Mouse (Mus musculus): ENCODE measurements at regions not wholly inside any gene's neighbourhood (a gene's known extent, or its start where the extent isn't known, plus 50 kb on each side); places are given as distances from the start of the nearest gene placed in this dataset.

DNA sequence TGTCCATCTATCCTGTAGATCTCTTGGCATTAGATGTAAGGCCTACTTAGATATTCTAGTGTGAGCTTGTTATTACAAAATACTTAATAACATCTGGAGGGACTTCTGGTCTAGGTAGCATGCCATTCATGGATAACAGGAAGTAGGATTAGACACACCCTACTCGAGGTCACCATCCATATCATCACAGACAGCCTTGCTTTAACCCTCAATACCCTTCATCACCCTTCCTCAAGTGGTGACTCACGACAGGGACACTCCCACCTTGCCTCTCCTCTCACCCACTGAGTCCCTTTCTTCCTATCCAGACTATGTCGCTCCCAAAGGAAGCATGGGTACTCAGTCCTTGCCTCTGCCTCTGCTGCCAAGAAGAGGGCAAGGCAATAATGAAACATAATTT, 134.5 kb downstream of the Kdr start:
- Histone ChIP-seq H3K9me3 (replicated peaks; ENCODE audit: insufficient read depth, low read length) (no peaks in the 10 kb centered on the region), H3K27me3 (ENCODE audit: control insufficient read depth in 1 of 2, insufficient read depth in 2 of 2, low read length in 2 of 2) (no peaks in the 10 kb centered on the region), H3K36me3 (ENCODE audit: control insufficient read depth in 1 of 2, insufficient read depth in 2 of 2, low read length in 2 of 2) (peaks cover 0 to 8% of the 10 kb centered on the region in 2 experiments; a peak in 2 of 4 replicates), H3K79me2 (ENCODE audit: control insufficient read depth, insufficient read depth, low read length, poor library complexity) (no peaks in the 10 kb centered on the region), H3K27ac (ENCODE audit: control insufficient read depth, low read depth, low read length) (no peak overlapping the region), H3K4me1 (ENCODE audit: control insufficient read depth in 1 of 2, insufficient read depth in 2 of 2, low read length in 2 of 2) (peaks cover 0 to 11% of the 10 kb centered on the region in 2 experiments; a peak in 2 of 4 replicates), H3K9ac (ENCODE audit: control insufficient read depth, low read depth, low read length, poor library complexity, severe bottlenecking) (no peak overlapping the region), H3K4me3 (ENCODE audit: control insufficient read depth in 1 of 2, insufficient read depth in 1 of 2, low read depth in 2 of 2, low read length in 2 of 2) (no peak overlapping the region)
- TF ChIP-seq UBTF (IDR thresholded peaks at IDR 0.05; ENCODE audit: borderline replicate concordance, insufficient read depth, low read depth, low read length): no peak
- TF ChIP-seq EP300 (IDR thresholded peaks at IDR 0.05; ENCODE audit: low read depth in 1 of 2, low read length in 2 of 2): peak; percentile 42 to 51; a peak in 3 of 4 replicates
- TF ChIP-seq POLR2AphosphoS5 (IDR thresholded peaks at IDR 0.05; ENCODE audit: borderline replicate concordance, low read depth, low read length): no peak
- TF ChIP-seq MAFK (IDR thresholded peaks at IDR 0.05; ENCODE audit: borderline replicate concordance, low read depth, low read length): no peak
- TF ChIP-seq TAL1 (IDR thresholded peaks at IDR 0.05; ENCODE audit: low read length): peak; percentile 61
- TF ChIP-seq MYC (IDR thresholded peaks at IDR 0.05; ENCODE audit: low read depth, low read length): no peak
- TF ChIP-seq ZMIZ1 (IDR thresholded peaks at IDR 0.05; ENCODE audit: low read depth, low read length): no peak
- TF ChIP-seq MAX (IDR thresholded peaks at IDR 0.05; ENCODE audit: low read length): no peak
- TF ChIP-seq KAT2A (conservative IDR thresholded peaks at IDR 0.05; ENCODE audit: low read depth, low read length): no peak
- no peak for TF ChIP-seq HCFC1 (IDR thresholded peaks at IDR 0.05; ENCODE audit: low read depth, low read length)
- TF ChIP-seq GATA1 (IDR thresholded peaks at IDR 0.05; ENCODE audit: low read depth, low read length): 0 out of 2 replicates have a peak, but pooled peaks have one; percentile 18
- no peak for TF ChIP-seq TCF12 (IDR thresholded peaks at IDR 0.05; ENCODE audit: low read depth, low read length)
- TF ChIP-seq RAD21 (IDR thresholded peaks at IDR 0.05; ENCODE audit: low read depth, low read length): no peak
- TF ChIP-seq SIN3A (IDR thresholded peaks at IDR 0.05; ENCODE audit: low read length): no peak
- TF ChIP-seq POLR2A (IDR thresholded peaks at IDR 0.05; ENCODE audit: control insufficient read depth in 1 of 2, insufficient read depth in 1 of 2, low read depth in 1 of 2, low read length in 2 of 2, poor library complexity in 1 of 2): no peak
- no peak for TF ChIP-seq RCOR1 (IDR thresholded peaks at IDR 0.05; ENCODE audit: low read depth, low read length)
- TF ChIP-seq MEF2A (IDR thresholded peaks at IDR 0.05; ENCODE audit: extremely low read depth, insufficient replicate concordance, low read depth, low read length, poor library complexity, severe bottlenecking): no peak
- DNase-seq (ENCODE audit: low read depth, low spot score): peak; percentile 68

DNA sequence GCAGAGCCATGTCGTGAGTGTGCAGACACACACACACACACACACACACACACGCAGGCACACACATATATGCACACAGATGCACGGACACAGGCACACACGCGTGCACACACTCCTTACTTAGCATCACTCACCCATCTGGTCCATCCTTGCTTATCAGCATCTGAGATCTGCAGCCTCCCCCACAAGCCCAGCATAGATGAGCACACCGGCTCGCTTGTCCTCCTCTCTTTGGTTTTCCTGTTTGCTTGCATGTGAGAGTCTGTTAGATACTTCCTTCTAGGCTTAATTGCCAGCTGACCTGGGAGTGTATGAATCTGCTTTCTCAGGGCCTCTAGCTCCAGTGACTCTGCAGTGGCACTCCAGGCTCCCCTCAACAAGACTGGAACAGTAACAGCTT, 137.8 kb downstream of the Kdr start:
- Histone ChIP-seq H3K36me3 (ENCODE audit: control insufficient read depth in 1 of 2, insufficient read depth in 2 of 2, low read length in 2 of 2) (peaks cover 0 to 8% of the 10 kb centered on the region in 2 experiments; a peak in 2 of 4 replicates), H3K9ac (ENCODE audit: control insufficient read depth, low read depth, low read length, poor library complexity, severe bottlenecking) (no peak overlapping the region), H3K27ac (ENCODE audit: control insufficient read depth, low read depth, low read length) (no peak overlapping the region), H3K4me1 (ENCODE audit: control insufficient read depth in 1 of 2, insufficient read depth in 2 of 2, low read length in 2 of 2) (peaks cover 0 to 11% of the 10 kb centered on the region in 2 experiments; a peak in 2 of 4 replicates), H3K9me3 (replicated peaks; ENCODE audit: insufficient read depth, low read length) (no peaks in the 10 kb centered on the region; the same call in 1 of the 2 replicates), H3K4me3 (ENCODE audit: control insufficient read depth in 1 of 2, insufficient read depth in 1 of 2, low read depth in 2 of 2, low read length in 2 of 2) (no peak overlapping the region), H3K79me2 (ENCODE audit: control insufficient read depth, insufficient read depth, low read length, poor library complexity) (no peaks in the 10 kb centered on the region), H3K27me3 (ENCODE audit: control insufficient read depth in 1 of 2, insufficient read depth in 2 of 2, low read length in 2 of 2) (no peaks in the 10 kb centered on the region)
- DNase-seq (ENCODE audit: low read depth, low spot score): no peak
- TF ChIP-seq RAD21 (IDR thresholded peaks at IDR 0.05; ENCODE audit: low read depth, low read length) (no peak), JUND (IDR thresholded peaks at IDR 0.05; ENCODE audit: low read depth, low read length) (no peak), GATA1 (IDR thresholded peaks at IDR 0.05; ENCODE audit: low read depth, low read length) (0 out of 2 replicates have a peak, but pooled peaks have one; percentile 15)

Measured in MEL (cell line).